Mouse (Mus musculus) testis, adult 2 months (tissue): ENCODE data around the gene Mgp.
"Not testable (repeated sequence)": the region's sequence is repeated elsewhere in the genome, so short reads cannot be mapped to it uniquely, and the experiment has no call there.

Experiments used
- CTCF ChIP-seq: fragments of 200-500 bp; IDR thresholded peaks from 2 replicates; pipeline ENCODE4 v1.5.1; 2012; ENCODE audit warnings: low read depth, mild to moderate bottlenecking, inconsistent platforms, low read length, moderate library complexity; ENCODE audit not compliant: control insufficient read depth, insufficient read depth, insufficient replicate concordance
- POLR2A ChIP-seq: fragments of 200-500 bp; IDR thresholded peaks from 2 replicates; pipeline ENCODE4 v1.6.1; 2012; ENCODE audit warnings: low read depth, mild to moderate bottlenecking, inconsistent platforms, low read length, moderate library complexity; ENCODE audit not compliant: control insufficient read depth

GRCm38 (mm10) chr6:136884766-136885165, 9.1 kb upstream of the Mgp start:
- TF ChIP-seq CTCF, POLR2A: not testable (repeated sequence)
